Mouse (Mus musculus) CH12.LX (cell line): ENCODE data around the gene 4930583I09Rik.

ENCODE experiments used
- CTCF ChIP-seq, 2 experiments: IDR thresholded peaks in 1 of 2; conservative IDR thresholded peaks in 1 of 2; 2 replicates each; pipeline ENCODE4 v1.5.1; 2011 to 2012; ENCODE audit warnings: low read depth in 2 of 2, low read length in 2 of 2, improper control_type of control experiment in 1 of 2, inconsistent platforms in 1 of 2, mild to moderate bottlenecking in 1 of 2, moderate library complexity in 1 of 2
- ETS1 ChIP-seq: conservative IDR thresholded peaks from 2 replicates; pipeline ENCODE4 v1.6.1; 2012; ENCODE audit warnings: low read depth, mild to moderate bottlenecking, inconsistent platforms, low read length, improper control_type of control experiment, moderate library complexity
- MAX ChIP-seq: IDR thresholded peaks from 2 replicates; pipeline ENCODE4 v1.6.1; 2011; ENCODE audit warnings: low read length, improper control_type of control experiment
- MEF2A ChIP-seq: IDR thresholded peaks from 2 replicates; pipeline ENCODE4 v1.6.1; 2014; ENCODE audit warnings: low read depth, mild to moderate bottlenecking, inconsistent platforms, low read length, improper control_type of control experiment, borderline replicate concordance
- MYC ChIP-seq: IDR thresholded peaks from 2 replicates; pipeline ENCODE4 v1.6.1; 2011; ENCODE audit warnings: low read depth, mild to moderate bottlenecking, improper control_type of control experiment, low read length
- NRF1 ChIP-seq: IDR thresholded peaks from 2 replicates; pipeline ENCODE4 v1.6.1; 2014; ENCODE audit warnings: low read depth, mild to moderate bottlenecking, inconsistent platforms, low read length, improper control_type of control experiment, moderate library complexity
- POLR2A ChIP-seq: IDR thresholded peaks from 2 replicates; pipeline ENCODE4 v1.6.1; 2011; ENCODE audit warnings: low read depth, mild to moderate bottlenecking, improper control_type of control experiment, low read length
- ZC3H11A ChIP-seq: IDR thresholded peaks from 2 replicates; pipeline ENCODE4 v1.6.1; 2012; ENCODE audit warnings: low read depth, mild to moderate bottlenecking, inconsistent platforms, low read length, improper control_type of control experiment
- ZMIZ1 ChIP-seq: IDR thresholded peaks from 2 replicates; pipeline ENCODE4 v1.6.1; 2012; ENCODE audit warnings: low read depth, mild to moderate bottlenecking, inconsistent platforms, low read length, improper control_type of control experiment

- TF ChIP-seq ETS1 (no peak), POLR2A (no peak), NRF1 (no peak), CTCF (conservative IDR thresholded peaks at IDR 0.05 in 1 of 2, IDR thresholded peaks at IDR 0.05 in 1 of 2; ENCODE audit: low read depth in 2 of 2, low read length in 2 of 2) (no peak), ZMIZ1 (no peak), MYC (no peak), MAX (no peak), ZC3H11A (no peak), MEF2A (no peak)
These were observed 25.1 kb upstream of the 4930583I09Rik start for GRCm38 (mm10) chr17:64860963-64861362.
